24 mouse cellular contexts compared by ENCODE assay signal in the genomic region with DNA sequence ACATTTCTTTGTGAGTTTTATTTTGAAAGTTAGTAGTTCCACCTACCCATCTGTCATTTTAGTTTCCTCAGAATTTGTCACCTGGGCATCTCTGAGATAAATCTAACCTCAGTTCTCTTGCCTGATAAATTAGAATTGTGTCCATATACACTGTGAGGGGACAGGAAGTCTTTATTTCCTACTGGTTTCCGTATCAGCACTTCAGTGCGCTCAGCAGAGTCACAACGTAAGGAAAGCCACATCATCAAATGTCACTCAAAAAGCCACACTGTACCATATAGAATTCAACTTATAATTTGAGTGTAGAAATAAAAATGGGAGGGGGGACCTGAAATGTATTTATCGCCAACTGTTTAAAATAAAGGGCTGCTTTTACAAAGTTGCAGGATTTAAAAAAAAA. TPM values are rescaled to one million over a fixed set of nuclear protein-coding genes. Genes with fewer than 3 reads are reported as not detected.
A peak's percentile ranks its signal among the peaks of the same experiment; 100 is the strongest.
DNase-seq lines count a peak whose midpoint lies in the region; ATAC-seq lines count a peak whose summit lies in the region.
"Had no signal": no experiment of that assay in that cellular context is flagged by ENCODE, and none has a peak within 500 bp of the region (broad histone marks: within the 10 kb centered on the region; RNA-seq: fewer than 3 reads in every experiment).

No protein-coding gene starts in this region.

- H3K9me3 ChIP-seq in megakaryocyte, embryonic 14.5 days, result no peaks in the 10 kb centered on the region
- H3K9me3 ChIP-seq: G1E had no signal

- no peak for ATAC-seq in megakaryocyte, adult 5-6 weeks (ENCODE audit: poor library complexity, severe bottlenecking)
- peak; percentile 84 for ATAC-seq in common myeloid progenitor, adult 5-6 weeks (replicated peaks; ENCODE audit: low read depth, poor library complexity, severe bottlenecking)
- 0 out of 2 replicates have a peak, but pooled peaks have one; percentile 37 for ATAC-seq in megakaryocyte progenitor cell, adult 5-6 weeks (replicated peaks; ENCODE audit: poor library complexity)
- ATAC-seq: activated CD4-positive, CD25-positive, alpha-beta regulatory T cell, adult 4 months; CD4-positive, CD25-positive, alpha-beta regulatory T cell, adult 4 months; Patski had no signal

- peaks cover 56% of the 10 kb centered on the region for H3K4me1 ChIP-seq in megakaryocyte, embryonic 14.5 days

- peak; percentile 72 for DNase-seq in 416B (ENCODE audit: low read depth)
- DNase-seq in cerebellum, postnatal 4 days (ENCODE audit: low spot score in 2 of 2), result no peak
- DNase-seq in adrenal gland, adult 18-20 months (ENCODE audit: low spot score in 2 of 2), result no peak
- no peak for DNase-seq in layer of hippocampus, postnatal 36 days
- DNase-seq: adrenal gland, adult 2 months; adrenal gland, adult 8-10 months; adrenal gland, postnatal 10 days; adrenal gland, postnatal 14 days; adrenal gland, postnatal 25 days; adrenal gland, postnatal 36 days; B cell, adult 2 months; cerebellum, adult 11 months; cerebellum, adult 11-12 months; cerebellum, adult 18-20 months; cerebellum, adult 2 months had no signal

- peak overlapping the region; percentile 33 for H3K4me3 ChIP-seq in megakaryocyte, embryonic 14.5 days (replicated peaks)

- peaks cover 70% of the 10 kb centered on the region for H3K36me3 ChIP-seq in megakaryocyte, embryonic 14.5 days (replicated peaks; ENCODE audit: low read length)

- no peaks in the 10 kb centered on the region for H3K27me3 ChIP-seq in megakaryocyte, embryonic 14.5 days (replicated peaks)
- H3K27me3 ChIP-seq: CH12.LX, Patski had no signal

RNA-seq across cellular contexts. Expression of gene Nfu1, which starts 14.8 kb away (rescaled TPM):
- 57.0 and 66.2 TPM in 2 replicates for polyA plus RNA-seq in megakaryocyte, embryonic 14.5 days (2012; ENCODE audit: insufficient read depth, low replicate concordance)
- total RNA-seq in megakaryocyte, adult 5-6 weeks (2015), result 88.7 and 104 TPM in 2 replicates
- total RNA-seq in megakaryocyte, adult 5-6 weeks (2017), result 72.6 and 99.3 TPM in 2 replicates
- 65.8 and 117 TPM in 2 replicates for total RNA-seq in common myeloid progenitor, adult 5-6 weeks (2017)
- total RNA-seq in megakaryocyte progenitor cell, adult 5-6 weeks (2015), result 104 and 108 TPM in 2 replicates
- total RNA-seq in megakaryocyte progenitor cell, adult 5-6 weeks (2017), result 76.0 and 86.0 TPM in 2 replicates
- total RNA-seq in adrenal gland, adult 18-20 months (2021), result 10 to 100 TPM; 76.6 to 86.9 TPM
- total RNA-seq in layer of hippocampus, postnatal 36 days (2021), result 10 to 100 TPM; 55.1 to 55.5 TPM

RNA-seq across cellular contexts. Expression of gene Gfpt1, which starts 48.4 kb away (rescaled TPM):
- polyA plus RNA-seq in megakaryocyte, embryonic 14.5 days (2012; ENCODE audit: insufficient read depth, low replicate concordance), result 7.1 and 10.6 TPM in 2 replicates
- 21.9 and 22.1 TPM in 2 replicates for total RNA-seq in megakaryocyte, adult 5-6 weeks (2015)
- 16.4 and 25.2 TPM in 2 replicates for total RNA-seq in megakaryocyte, adult 5-6 weeks (2017)
- total RNA-seq in common myeloid progenitor, adult 5-6 weeks (2017), result 28.0 and 35.8 TPM in 2 replicates
- 22.2 and 26.3 TPM in 2 replicates for total RNA-seq in megakaryocyte progenitor cell, adult 5-6 weeks (2015)
- total RNA-seq in megakaryocyte progenitor cell, adult 5-6 weeks (2017), result 15.0 and 21.9 TPM in 2 replicates
- total RNA-seq in adrenal gland, adult 18-20 months (2021), result 10 to 100 TPM; 50.0 to 52.9 TPM
- 10 to 100 TPM; 52.9 to 56.7 TPM for total RNA-seq in layer of hippocampus, postnatal 36 days (2021)
